Mouse (Mus musculus) cerebellum, adult 11 months (tissue): ENCODE data around the gene Pbx1.

Source experiments
- DNase-seq: peaks from one replicate; pipeline ENCODE4 v3.0.0; 2022

Gene Pbx1

GRCm38 (mm10) chr1:168215896-168216747 lies 215.9 kb downstream of the Pbx1 start:
- DNase-seq = peak; percentile 61

DNA sequence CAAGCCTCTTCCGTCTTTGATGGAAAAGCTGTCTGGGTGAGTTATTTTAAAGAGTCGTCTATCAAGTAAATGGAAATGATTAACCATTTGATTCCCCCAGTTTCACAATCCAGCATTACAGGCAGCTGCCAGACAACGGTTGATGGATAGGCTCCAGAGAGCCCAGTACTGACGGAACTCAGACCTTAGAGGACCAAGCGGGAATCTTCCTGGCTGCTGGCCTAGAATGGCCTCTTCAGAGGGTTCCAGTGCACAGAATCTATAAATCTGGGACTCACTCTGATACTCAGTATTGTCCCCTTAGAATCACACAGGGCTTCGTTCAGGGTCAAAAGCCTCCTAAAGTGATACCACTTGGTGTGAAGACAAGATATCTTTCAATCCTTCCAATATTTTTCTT lies 216.6 kb downstream of the Pbx1 start:
- no peak for DNase-seq

GRCm38 (mm10) chr1:168214040-168214443 lies 218.0 kb downstream of the Pbx1 start:
- peak; percentile 59 for DNase-seq

- DNase-seq = no peak
These were observed 218.5 kb downstream of the Pbx1 start for GRCm38 (mm10) chr1:168213595-168213994.

DNA sequence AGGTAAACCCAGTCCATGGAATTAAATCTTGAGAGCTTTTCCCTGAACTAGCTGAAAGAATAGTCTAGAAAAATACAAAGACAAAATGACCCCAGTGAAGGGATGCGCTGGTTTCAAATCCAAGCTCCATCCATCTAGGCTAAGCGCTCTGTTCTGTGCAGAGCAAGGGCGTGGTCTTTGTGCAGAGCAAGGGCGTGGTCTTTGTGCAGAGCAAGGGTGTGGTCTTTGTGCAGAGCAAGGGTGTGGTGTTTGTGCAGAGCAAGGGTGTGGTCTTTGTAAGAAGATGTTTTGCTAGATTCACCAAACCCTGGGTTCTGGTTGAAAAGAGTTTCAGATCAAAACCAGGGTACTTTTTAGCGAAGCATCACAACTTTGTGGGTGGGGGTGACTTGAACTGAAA lies 221.7 kb downstream of the Pbx1 start:
- no peak for DNase-seq

GRCm38 (mm10) chr1:168200570-168201156 lies 231.4 kb downstream of the Pbx1 start:
- DNase-seq = no peak

DNA sequence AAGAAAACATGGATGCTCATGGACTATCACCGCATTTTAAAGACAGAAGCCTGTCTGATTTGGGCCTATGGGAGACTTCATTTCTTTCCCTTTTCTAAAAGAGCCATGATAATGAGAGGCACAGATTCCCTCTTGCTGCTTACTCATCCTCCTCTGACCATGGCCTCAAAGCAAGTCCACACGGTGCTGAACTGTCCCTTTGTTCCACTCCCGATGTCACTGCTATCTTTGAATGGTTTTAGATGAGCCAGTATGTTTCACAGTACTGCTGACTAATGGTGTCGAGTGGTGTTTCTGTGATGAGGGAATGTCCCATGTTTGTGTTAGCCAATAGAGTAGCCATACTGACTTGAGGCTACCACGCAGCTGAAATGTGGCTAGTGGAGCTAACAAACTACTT lies 233.8 kb downstream of the Pbx1 start:
- DNase-seq = no peak

DNA sequence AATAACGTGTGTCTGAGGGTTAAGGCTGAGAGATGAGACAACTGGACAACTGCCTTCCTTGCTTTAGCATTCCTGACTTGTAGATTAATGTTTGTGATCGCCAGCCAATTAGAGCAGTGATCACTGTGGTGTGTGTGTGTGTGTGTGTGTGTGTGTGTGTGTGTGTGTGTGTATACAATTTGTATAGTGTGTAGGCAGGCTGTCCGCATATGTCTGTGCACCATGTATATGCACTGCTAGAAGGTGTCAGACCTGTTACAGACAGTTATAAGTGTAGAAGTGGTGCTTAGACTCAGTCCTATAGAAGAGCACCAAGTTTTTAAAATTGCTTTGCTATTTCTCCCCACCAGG lies 234.2 kb downstream of the Pbx1 start:
- no peak for DNase-seq

DNA sequence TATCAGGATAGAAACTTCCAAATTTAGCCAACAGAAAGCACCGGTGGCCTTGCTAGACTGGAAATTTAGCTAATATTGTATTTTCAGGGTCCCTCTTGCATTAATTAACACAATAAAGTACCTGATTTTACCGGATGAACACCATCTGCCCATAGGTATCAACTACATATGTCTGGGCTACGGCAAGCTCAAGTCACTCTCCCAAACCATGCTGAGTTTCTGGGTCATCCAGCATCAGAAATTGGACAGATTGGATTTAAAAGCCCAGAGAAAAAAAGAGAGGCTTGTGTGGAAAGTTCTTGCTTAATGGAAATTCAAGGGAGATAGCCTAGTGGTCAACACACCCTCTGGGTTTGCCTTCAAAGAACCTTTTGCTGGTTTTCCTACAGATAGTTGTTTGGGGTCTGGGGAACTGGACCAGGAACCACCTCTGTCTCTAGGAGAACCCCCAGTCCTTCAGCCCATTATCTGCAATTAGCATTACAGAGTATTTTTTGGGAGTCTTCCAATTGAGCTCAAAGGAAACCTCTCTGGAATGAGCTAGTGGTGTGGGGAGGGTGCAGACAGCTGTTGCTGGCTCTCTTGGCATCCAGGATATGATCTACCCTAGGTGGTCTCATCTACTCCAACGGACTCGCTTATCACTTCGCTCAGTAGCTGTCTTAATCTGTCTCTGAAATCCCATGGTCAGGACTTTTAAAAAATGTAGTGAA lies 234.7 kb downstream of the Pbx1 start:
- no peak for DNase-seq

GRCm38 (mm10) chr1:168193364-168193763 lies 238.7 kb downstream of the Pbx1 start:
- DNase-seq = no peak

DNA sequence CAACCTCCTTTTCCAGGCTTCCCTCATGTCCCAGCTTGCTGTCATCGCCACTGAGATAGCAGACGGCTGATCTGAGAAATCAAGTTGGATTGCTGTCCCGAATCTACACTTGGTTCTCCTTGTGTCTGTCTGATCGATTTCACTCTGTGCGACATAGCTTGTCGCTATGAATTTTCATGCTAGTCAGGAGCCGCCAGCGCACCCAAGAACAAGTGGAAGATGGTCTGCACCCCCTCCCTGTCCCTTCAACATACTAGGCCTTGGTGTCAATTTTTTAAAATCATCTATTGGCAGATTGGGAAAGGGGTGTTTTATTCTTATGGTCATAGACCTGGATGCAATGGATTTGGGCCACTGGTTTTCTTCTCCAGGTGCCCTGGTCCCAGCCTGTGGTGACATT lies 249.3 kb downstream of the Pbx1 start:
- DNase-seq = no peak

GRCm38 (mm10) chr1:168180622-168181441 lies 251.2 kb downstream of the Pbx1 start:
- no peak for DNase-seq

DNA sequence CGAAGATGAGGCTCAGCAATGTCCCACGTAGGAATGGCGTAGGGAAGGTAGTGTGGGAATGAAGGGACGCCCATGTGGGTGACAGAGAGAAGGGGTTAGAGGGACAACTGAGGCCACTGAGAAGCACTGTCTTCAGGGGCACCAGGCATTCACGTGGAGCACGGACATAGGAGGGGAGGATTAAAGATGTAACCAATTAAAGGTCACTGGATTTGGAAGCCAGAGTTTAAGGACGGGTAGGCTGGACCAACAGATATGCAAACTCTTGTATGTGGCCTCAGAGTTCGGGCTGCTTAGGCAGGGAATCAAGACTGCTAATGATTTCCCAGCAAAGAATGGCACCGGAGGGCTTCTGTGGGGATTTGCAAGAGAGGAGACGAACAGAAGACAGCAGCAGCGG lies 252.4 kb downstream of the Pbx1 start:
- DNase-seq = no peak

- no peak for DNase-seq
These were observed 253.5 kb downstream of the Pbx1 start for GRCm38 (mm10) chr1:168178611-168179010.

DNA sequence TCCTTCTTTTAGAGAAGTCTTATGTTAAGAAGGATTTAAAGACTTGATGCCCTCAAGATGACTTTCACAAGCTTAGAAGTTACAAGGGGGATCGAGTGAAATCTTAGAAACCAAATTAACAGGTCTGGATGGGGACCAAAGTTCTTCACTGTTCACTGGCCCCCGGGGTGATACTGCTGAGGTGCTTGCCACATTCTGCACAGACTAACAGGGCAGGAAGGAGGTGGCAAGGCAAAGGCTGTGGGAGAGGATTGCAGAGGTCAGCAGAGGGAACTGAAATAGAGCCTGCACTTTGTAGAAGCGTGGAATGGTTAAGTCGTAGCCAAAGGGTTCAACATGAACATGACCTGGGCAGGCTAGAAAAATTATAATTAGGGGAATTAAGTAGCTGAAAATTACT lies 256.5 kb downstream of the Pbx1 start:
- no peak for DNase-seq

- no peak for DNase-seq
These were observed 262.3 kb downstream of the Pbx1 start for GRCm38 (mm10) chr1:168169791-168170190.

GRCm38 (mm10) chr1:168169052-168169779 lies 262.9 kb downstream of the Pbx1 start:
- no peak for DNase-seq

DNA sequence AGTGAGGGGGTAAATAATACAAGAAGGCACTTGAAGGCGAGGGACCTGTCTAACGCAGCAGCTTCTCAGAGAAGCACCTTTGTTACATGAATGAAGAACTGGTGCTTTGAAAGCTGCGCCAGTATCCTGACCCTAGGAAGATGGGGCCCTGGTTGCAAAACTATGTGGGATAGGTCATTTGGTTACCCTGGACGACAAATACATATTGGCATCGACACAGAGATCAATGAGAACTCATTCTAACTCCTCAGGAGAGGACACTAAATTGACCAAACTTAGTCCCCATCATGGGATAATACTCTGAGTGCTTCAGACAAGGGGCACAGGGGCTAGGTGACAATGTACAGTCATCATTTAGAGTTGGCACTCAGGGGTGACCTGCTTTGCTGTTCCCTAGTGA lies 264.3 kb downstream of the Pbx1 start:
- no peak for DNase-seq

- no peak for DNase-seq
These were observed 265.2 kb downstream of the Pbx1 start for GRCm38 (mm10) chr1:168166841-168167240.

- no peak for DNase-seq
These were observed 267.1 kb downstream of the Pbx1 start for GRCm38 (mm10) chr1:168164945-168165344.

DNA sequence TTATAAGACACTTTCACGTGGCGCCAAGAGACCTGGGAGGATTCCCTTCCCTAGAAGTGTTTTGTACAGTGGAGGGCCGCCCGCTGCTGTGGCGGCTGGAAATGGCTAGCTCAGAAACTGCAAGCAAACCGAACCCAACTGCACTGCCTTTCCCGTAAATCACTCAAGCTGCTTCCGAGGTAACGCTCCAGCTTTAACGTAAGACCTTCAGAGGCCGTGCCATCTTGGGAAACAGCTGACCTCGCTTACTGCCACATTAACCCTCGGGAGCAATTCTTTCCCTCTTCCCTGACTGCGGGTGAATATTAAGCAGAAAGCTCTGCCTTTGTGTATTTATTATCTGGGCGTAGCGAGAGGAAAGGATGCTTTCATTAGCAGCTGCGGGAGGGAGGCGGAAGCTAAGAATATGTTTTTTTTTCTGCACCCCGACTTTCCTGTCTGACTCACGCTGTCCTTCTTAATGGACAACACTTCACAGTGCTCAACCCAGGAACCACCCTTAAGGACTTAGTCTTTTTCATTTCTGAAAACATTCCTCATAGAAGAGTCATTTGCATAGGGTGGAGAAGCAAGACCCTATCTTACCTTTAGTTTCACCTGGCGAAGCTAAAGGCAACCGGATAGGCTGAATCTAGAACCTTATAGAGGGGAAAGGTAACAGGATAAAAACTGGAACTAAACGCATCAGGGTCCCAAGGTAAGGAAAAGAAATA lies 268.4 kb downstream of the Pbx1 start:
- no peak for DNase-seq
